Mouse (Mus musculus) activated CD4-positive, CD25-positive, alpha-beta regulatory T cell, adult 4 months (primary cell): ENCODE measurements at regions not wholly inside any gene's neighbourhood (a gene's known extent, or its start where the extent isn't known, plus 50 kb on each side); places are given as distances from the start of the nearest gene placed in this dataset.

Experiments
- ATAC-seq: one replicate; pipeline ENCODE4 v1.8.0; 2017

- no peak for ATAC-seq
These were observed 283.8 kb upstream of the Adgrl2 start for GRCm38 (mm10) chr3:149273993-149274692.

- ATAC-seq: no peak
These were observed 280.1 kb upstream of the Adgrl2 start for GRCm38 (mm10) chr3:149270459-149270858.

DNA sequence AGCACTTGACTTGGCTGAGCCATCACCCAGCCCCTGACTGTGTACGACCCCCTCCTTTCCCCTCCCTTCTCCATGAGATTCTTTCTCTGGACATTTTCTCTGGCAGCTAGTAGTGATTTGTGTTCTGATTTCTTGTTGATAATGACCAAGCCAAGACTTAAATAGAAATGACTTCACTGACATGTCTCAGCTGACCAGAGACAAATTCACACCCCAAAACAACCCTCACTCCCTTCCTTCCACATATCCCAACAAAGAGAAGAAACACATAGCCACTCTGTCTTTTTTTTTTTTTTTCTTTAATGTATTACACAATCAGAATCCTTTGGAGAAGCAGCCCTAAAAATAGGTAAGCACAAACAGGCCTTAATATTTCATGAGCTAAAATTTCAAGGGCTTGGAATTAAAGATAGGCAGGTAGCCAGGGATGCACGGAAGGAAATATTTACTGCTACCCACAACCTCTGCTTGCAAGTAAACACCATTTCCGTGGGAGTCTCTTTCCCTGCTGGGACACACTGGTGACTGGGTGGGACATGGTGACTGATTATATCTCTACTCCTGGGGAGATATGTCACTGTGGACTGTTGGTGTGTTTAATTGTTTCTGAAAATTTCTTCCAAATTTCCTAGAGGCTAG lies 272.1 kb upstream of the Adgrl2 start:
- ATAC-seq: no peak

GRCm38 (mm10) chr3:149261764-149262163 lies 271.4 kb upstream of the Adgrl2 start:
- no peak for ATAC-seq

DNA sequence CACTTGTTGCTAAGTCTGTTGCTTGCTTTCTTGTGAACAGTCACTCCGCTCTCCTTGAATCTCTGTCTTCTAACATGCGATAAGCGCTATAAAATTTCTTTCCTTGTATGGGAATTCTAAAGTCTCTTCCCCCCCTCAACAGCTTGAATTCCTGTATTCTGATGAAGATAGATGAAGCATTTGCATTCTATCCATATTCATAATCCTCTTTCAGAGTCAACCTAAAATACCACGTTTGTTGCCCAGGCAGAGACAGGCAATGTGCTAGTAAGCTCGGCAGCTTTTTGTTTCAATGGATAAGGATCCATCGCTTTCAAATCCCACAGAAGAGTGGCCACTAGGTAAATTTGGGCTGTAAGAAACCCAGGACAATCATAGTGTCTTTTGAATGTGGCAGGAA lies 268.5 kb upstream of the Adgrl2 start:
- no peak for ATAC-seq

- no peak for ATAC-seq
These were observed 266.5 kb upstream of the Adgrl2 start for GRCm38 (mm10) chr3:149256891-149257290.

DNA sequence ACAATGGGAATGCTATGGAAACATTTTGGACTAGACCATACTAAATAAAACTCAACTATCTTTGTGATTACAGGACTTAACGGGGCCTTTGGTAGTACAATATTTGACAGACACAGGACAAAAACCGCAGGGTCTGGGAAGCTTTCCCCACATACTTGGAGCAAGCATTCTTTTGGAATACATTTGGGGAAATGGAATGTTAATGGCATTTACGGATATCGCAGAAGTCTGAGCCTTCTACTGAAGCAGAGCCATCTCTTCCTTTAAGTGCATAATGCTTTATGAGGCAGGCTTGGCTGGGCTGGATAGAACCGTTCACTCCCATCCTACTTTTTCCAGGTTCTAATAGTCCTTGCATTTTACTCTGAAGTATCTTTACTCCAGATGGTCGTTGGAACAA lies 262.7 kb upstream of the Adgrl2 start:
- ATAC-seq: no peak

DNA sequence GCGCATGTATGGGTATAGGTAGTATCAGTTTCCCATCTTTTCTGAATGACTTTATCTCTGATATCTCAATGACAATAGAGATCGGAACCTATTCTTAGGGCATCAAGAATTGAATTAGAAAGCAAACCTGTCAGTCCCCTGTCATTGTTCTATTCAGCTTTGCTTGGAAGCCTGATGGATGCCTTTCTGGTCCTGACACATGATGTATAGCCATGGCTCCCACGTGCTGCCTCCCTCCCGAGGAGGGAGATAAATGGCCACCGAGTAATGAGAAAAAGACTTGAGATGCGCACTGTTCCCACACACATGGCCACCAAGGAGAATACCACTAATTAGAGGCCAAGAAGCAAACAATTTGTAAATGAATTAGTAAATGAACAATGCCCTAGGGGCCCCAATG lies 261.8 kb upstream of the Adgrl2 start:
- ATAC-seq: no peak

DNA sequence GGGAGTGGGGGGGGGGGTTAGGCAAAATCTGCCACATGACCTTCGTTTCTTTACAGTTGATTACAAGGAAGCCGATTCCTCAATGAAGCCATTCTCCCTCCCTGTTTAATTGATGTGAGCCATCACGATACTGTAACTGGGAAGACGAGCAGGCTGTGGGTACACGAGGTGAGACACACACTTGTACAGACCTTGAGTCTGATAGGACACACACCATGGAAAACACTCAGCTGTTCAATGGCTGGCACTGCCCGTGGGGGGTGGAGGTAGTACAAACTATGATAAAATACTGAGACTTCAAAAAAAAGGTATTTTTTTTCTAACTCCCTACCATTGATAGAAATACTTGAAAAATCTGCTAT lies 257.3 kb upstream of the Adgrl2 start:
- no peak for ATAC-seq

DNA sequence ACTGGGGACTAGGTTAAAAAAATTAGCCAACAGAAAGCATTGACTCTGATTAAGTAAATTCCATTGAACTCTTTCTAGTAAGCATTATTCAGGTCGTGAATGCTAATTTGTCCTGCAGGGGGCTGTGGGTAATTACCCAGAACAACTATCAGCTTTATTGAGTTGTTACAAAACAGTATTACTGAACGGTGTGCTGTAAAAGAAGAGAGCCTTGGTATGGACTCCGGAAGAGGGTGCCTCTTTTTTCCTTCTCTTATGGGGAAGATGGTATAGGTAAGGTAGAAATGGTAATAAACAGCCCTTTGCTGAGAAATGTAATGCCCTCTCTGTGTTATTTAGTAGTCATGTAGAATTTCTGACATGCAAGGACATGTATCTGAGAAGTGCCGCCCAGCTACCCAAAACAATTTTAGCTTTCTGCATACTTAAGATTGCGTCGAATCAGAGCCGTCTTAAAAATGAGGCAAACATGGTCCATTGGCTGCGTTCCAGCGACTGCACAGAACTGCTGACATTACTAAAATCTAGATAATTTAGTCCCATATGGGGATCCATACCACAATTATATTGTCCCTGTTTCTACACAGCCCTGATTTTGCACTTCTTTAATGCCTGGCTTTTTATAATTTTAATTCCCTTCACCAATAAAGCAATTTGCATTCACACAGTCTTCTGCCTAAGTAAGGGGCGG lies 256.7 kb upstream of the Adgrl2 start:
- ATAC-seq: no peak

GRCm38 (mm10) chr3:149239664-149240063 lies 249.3 kb upstream of the Adgrl2 start:
- no peak for ATAC-seq

- no peak for ATAC-seq
These were observed 247.7 kb upstream of the Adgrl2 start for GRCm38 (mm10) chr3:149238076-149238475.

- ATAC-seq: no peak
These were observed 244.8 kb upstream of the Adgrl2 start for GRCm38 (mm10) chr3:149235183-149235582.

GRCm38 (mm10) chr3:149233691-149234131 lies 243.4 kb upstream of the Adgrl2 start:
- ATAC-seq: no peak

DNA sequence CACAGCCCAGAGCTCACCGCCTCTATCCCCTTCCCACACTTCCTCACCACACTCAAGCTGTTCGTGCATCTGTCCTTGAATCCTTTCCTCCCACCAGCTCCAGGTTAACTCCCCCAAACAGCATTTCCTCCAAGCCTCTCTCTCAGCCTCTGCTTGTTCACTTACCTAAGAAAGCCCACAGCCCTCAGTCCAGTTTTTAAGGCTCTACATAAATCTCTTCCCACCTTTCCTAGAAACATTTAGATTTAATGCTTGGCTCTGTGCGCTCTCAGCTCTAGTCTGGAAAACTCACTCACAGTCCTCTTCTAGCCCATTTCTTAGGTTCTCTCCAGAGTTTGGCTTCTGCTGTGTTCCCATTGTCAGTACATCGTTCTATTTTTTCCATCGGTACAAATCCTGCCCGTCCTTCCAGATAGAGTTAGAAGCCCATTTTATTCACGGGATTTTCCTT lies 242.9 kb upstream of the Adgrl2 start:
- ATAC-seq: no peak

- no peak for ATAC-seq
These were observed 241.0 kb upstream of the Adgrl2 start for GRCm38 (mm10) chr3:149231346-149231745.

- no peak for ATAC-seq
These were observed 237.2 kb upstream of the Adgrl2 start for GRCm38 (mm10) chr3:149227556-149227955.

DNA sequence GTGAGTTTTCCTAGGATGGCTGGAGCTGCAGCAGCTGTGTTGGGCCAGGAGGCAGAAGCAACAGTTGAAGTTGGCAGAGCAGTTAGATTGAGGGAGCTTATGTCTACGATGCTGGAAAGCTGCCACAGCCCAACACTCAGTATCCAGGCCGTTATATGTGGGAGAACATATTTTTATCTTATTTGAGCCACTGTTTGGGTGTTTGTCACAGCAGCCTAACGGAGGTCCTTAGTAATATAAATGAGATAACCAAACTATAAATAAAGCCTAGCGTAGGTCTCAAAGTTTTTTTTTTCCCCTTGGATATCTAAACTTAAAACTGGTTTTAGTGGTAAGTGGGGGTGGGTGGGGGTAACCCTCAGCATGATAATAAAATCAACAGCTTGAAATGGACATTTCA lies 236.4 kb upstream of the Adgrl2 start:
- ATAC-seq: no peak

DNA sequence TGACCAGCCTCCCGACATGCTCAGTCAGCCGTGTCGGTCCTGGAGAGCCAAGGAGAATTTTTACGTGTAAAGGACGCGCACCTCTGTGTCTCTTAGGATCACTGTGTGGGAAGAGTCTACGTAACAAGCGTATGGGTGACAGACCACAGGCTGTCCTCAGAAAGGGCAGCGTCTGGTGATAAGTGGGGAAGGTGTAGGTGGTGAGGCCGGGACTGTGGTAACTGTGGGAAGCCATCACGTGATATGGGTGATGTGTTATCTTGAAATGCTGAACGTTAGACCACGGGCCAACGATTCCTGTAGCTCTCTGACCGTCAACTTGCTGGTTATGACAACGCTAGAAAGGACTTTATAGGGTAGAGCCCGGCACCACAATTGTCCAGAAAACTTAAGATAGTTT lies 235.3 kb upstream of the Adgrl2 start:
- ATAC-seq: no peak

GRCm38 (mm10) chr3:149224271-149224670 lies 233.9 kb upstream of the Adgrl2 start:
- no peak for ATAC-seq

- ATAC-seq: no peak
These were observed 233.4 kb upstream of the Adgrl2 start for GRCm38 (mm10) chr3:149223776-149224175.

- ATAC-seq: no peak
These were observed 230.6 kb upstream of the Adgrl2 start for GRCm38 (mm10) chr3:149220958-149221357.

DNA sequence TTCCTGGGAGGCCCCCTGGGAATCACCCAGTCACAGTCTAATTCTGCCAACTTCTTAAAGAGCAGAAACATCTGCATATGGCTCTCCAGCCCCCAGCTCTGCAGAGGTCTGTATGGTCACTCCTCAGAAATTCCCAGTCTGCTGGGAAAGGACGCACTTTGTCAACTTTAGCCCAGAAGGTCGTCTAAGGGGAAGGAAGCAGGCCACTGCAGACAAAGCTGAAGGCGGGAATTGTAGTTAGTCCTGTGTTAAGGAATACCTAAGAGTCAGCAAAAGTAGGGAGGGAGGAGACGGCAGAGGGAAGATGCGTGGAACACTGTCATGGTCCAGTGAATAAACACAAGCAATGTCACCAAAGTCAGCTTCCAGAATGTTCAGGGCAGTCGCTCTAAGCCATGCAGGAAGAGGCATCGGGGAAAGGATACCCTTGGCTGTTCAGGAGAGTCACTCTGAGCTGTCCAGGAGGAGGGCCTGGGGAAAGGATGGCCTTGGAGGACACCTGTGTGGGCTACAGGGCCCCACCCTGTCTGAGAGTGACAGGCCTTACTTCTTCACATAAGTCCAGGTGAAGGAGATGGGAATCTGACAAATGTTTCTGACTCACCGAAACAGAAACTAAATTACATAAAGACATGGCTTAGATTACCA lies 230.1 kb upstream of the Adgrl2 start:
- no peak for ATAC-seq
